In the genomic region with DNA sequence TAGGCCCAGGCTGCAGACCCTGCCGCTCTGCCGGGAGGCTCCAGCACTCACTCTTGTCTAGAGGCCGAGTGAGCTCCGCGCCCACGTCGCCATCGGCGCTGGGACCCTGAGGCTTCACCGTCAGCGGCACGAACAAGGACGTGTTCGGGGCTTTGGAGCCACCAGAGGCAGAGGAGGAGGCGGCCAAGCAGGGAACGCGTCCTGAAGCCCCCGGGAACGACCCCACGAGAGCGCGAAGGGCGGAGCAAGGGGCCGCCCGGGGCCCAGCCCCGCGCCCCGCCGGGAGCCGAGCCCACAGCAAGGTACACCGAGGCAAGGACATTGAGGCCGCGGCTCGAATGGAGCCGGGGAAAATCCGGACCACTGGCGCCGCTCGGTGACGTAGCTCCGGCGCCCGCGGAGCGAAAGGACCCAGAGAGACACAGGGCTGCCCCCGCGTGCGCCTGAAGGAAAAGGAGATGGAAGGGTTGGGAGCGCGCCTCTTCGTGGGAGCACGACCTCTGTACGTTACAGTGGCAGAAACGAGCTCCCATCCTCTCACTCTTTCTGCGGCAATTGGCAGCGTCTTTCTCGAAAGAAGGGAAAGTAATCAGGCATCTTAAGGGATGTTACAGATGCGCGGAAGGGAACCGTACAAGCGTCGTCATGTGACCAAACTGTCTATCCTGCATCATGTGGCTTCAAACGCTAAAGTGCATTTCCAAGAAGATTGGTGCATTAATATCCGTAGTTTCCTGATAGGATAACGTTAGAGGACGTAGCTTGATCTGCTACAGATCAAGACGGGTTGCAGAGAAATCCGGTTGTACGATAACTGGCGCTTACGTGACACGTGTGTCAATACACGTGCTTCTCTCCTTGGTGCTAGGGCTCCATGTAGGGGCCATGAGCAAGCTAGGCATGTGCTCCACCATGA, we compare ENCODE assay signal across 8 mouse cellular contexts. TPM values are rescaled to one million over a fixed set of nuclear protein-coding genes. Genes with fewer than 3 reads are reported as not detected.
DNase-seq lines count a peak whose midpoint lies in the region; ATAC-seq lines count a peak whose summit lies in the region.

TSS of gene 4930507D05Rik (plus strand) at position 126 of the 916 bp plus-strand sequence.
TSS of gene Supv3l1 (minus strand) at position 375 of the 916 bp plus-strand sequence.

- peak; percentile 88 for ATAC-seq in megakaryocyte progenitor cell, adult 5-6 weeks (replicated peaks; ENCODE audit: poor library complexity)

- peak; percentile 90 for DNase-seq in adipocyte (ENCODE audit: low spot score)
- peak; percentile 91 for DNase-seq in embryo, embryonic 10 days (ENCODE audit: low spot score)
- peak; percentile 95 for DNase-seq in gastrocnemius, postnatal 10 days
- peak; percentile 96 for DNase-seq in induced T-regulatory cell, adult 2 months (ENCODE audit: low read depth)
- peak; percentile 89 to 91 for DNase-seq in left cerebral cortex, adult 9 months (ENCODE audit: low spot score in 2 of 2)
- DNase-seq in right cerebral cortex, postnatal 14 days: peak; percentile 93
- peak; percentile 87 to 88 for DNase-seq in urinary bladder, postnatal 36 days (ENCODE audit: low spot score in 2 of 2)

RNA-seq across cellular contexts. Expression of gene 4930507D05Rik, which starts in this region (rescaled TPM):
- total RNA-seq in gastrocnemius, postnatal 10 days (2021): under 1 TPM in 1 of 2 experiments, not detected in 1; 0.16 TPM
- total RNA-seq in megakaryocyte progenitor cell, adult 5-6 weeks (2015): 1.6 and 2.0 TPM in 2 replicates
- 1.1 and 2.0 TPM in 2 replicates for total RNA-seq in megakaryocyte progenitor cell, adult 5-6 weeks (2017)

RNA-seq across cellular contexts. Expression of gene Supv3l1, which starts in this region (rescaled TPM):
- total RNA-seq in gastrocnemius, postnatal 10 days (2021): 10 to 100 TPM; 16.7 to 23.9 TPM
- total RNA-seq in megakaryocyte progenitor cell, adult 5-6 weeks (2015): 38.1 and 47.5 TPM in 2 replicates
- 41.8 and 46.6 TPM in 2 replicates for total RNA-seq in megakaryocyte progenitor cell, adult 5-6 weeks (2017)

Comparison
In these comparisons a context has a peak if more than half of its experiments do, and no peak if none do; other contexts are left out.
1. Peak in every context shown above with its lines: DNase-seq and ATAC-seq.